Mouse (Mus musculus) liver, embryonic 16.5 days (tissue): Measurements from ENCODE around the gene Crybg2. TPM values are rescaled to one million over a fixed set of nuclear protein-coding genes. Genes with fewer than 3 reads are reported as not detected.
A peak's percentile ranks its signal among the peaks of the same experiment; 100 is the strongest.

Experiments used
- ATAC-seq: fragments of 200-750 bp; cut with Nextera tagmentation; 2 replicates; pipeline ENCODE4 v1.8.0; 2017; ENCODE audit warnings: low read depth, mild to moderate bottlenecking, moderate number of reproducible peaks, moderate library complexity
- H3K27ac ChIP-seq: fragments of 300-500 bp; sonication (generic); 2 replicates; pipeline ENCODE4 v1.5.1; 2014; ENCODE audit warnings: mild to moderate bottlenecking, low read length
- H3K27me3 ChIP-seq: fragments of 300-500 bp; sonication (generic); 2 replicates; pipeline ENCODE4 v1.6.1; 2014; ENCODE audit warnings: low read depth, low read length, mixed read lengths; ENCODE audit not compliant: control insufficient read depth, insufficient read depth
- H3K36me3 ChIP-seq: fragments of 300-500 bp; sonication (generic); 2 replicates; pipeline ENCODE4 v1.6.1; 2014; ENCODE audit warnings: mild to moderate bottlenecking; ENCODE audit not compliant: control insufficient read depth, insufficient read depth
- H3K4me1 ChIP-seq: fragments of 300-500 bp; sonication (generic); 2 replicates; pipeline ENCODE4 v1.6.1; 2014; ENCODE audit warnings: low read depth, low read length, mixed read lengths; ENCODE audit not compliant: control insufficient read depth
- H3K4me2 ChIP-seq: fragments of 300-500 bp; sonication (generic); 2 replicates; pipeline ENCODE4 v1.6.1; 2014; ENCODE audit warnings: low read depth, low read length, mixed read lengths
- H3K4me3 ChIP-seq: fragments of 300-500 bp; sonication (generic); 2 replicates; pipeline ENCODE4 v1.5.1; 2014; ENCODE audit warnings: low read depth, mild to moderate bottlenecking, low read length
- H3K9ac ChIP-seq: fragments of 300-500 bp; sonication (generic); 2 replicates; pipeline ENCODE4 v1.6.1; 2014; ENCODE audit warnings: low read depth, low read length
- H3K9me3 ChIP-seq: fragments of 300-500 bp; sonication (generic); replicated peaks from 2 replicates; pipeline ENCODE4 v1.6.1; 2016; ENCODE audit warnings: low read length; ENCODE audit not compliant: control insufficient read depth
- WGBS: fragments of 180-500 bp; shearing (Covaris S2); extraction: QIAGEN DNeasy Blood & Tissue Kit; methylation state at CpG from one replicate; pipeline ENCODE4 v1.1.7; 2014; ENCODE audit not compliant: insufficient replicate concordance; 5-methylcytosine and 5-hydroxymethylcytosine counted together
- polyA plus RNA-seq: library from polyadenylated mRNA; unstranded; fragments of >200 nt; fragmentation: Nextera tagmentation; extraction: Ambion mirVana; gene quantifications from 2 replicates; pipeline ENCODE4 v1.2.1, GENCODE M21; 2015

The Crybg2 gene
- polyA plus RNA-seq, 1 experiment from 2014 or later, result 0.68 TPM

- WGBS, result 69% methylated on average over 7 of the region's 7 CpGs
- ATAC-seq, result no peak
- Histone ChIP-seq H3K27me3 (no peaks in the 10 kb centered on the region), H3K4me3 (no peak overlapping the region), H3K4me1 (peaks cover 38% of the 10 kb centered on the region), H3K9me3 (no peaks in the 10 kb centered on the region), H3K4me2 (peak overlapping the region; percentile 92), H3K27ac (no peak overlapping the region), H3K9ac (no peak overlapping the region), H3K36me3 (peaks cover 4% of the 10 kb centered on the region)
Measured at GRCm38 (mm10) chr4:134127121-134127455, 66.5 kb downstream of the Crybg2 start.

- Histone ChIP-seq H3K4me1 (peaks cover 38% of the 10 kb centered on the region), H3K4me2 (peak overlapping the region; percentile 92), H3K9me3 (no peaks in the 10 kb centered on the region), H3K4me3 (peak overlapping the region; percentile 80), H3K9ac (peak overlapping the region; percentile 83), H3K36me3 (peaks cover 4% of the 10 kb centered on the region), H3K27ac (no peak overlapping the region), H3K27me3 (no peaks in the 10 kb centered on the region)
- no peak for ATAC-seq
- WGBS, result 43% methylated on average over 8 of the region's 8 CpGs
Measured at GRCm38 (mm10) chr4:134127793-134128192, 67.2 kb downstream of the Crybg2 start.

DNA sequence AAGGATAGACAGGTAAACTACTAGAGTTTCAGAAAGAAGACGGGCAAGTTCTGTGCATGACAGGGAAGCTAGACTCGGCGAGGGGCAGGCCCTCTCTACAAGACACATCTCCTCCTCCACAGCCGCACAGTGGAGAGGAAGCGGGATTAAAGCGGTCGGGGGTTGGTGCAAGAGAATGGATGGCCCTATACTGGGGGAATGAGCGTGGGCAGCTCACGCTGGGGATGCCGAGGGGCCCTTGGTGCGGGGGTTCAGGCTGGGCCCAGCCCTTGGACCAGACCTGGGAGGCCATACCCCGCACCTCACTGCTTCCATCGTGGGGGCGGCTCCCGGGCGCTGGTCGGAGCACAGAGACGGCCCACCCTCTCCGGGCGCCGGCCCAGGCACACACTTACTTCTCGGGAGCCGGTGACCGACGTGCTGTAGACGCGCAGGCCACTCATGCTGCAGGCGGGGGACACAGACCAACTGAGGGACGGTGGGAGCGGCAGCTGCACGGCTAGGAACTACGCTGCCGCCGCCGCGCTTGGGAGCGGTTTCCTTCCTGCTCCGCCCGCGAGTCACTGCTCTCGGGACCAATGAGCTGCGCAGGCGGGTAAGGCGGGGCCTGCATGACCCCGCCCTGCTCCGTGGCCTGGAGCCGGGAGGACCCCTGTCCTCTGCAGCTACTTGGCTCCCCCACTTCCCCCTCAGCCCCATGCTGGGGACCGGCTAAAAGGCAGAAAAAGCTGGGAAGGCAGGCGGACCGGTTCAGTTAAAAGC lies 67.8 kb downstream of the Crybg2 start, which contains the start of gene Sh3bgrl3:
Gene Sh3bgrl3, minus strand, starts transcription at position 569 of the 762 bp plus-strand sequence.
- peak within 1 kb of the TSS; percentile 80 for H3K4me3 ChIP-seq
- H3K27ac ChIP-seq, result peak within 1 kb of the TSS; percentile 79
- WGBS, result under 1% methylated on average over 50 of the region's 50 CpGs
- peaks cover 4% of the 10 kb centered on the region for H3K36me3 ChIP-seq
- H3K4me2 ChIP-seq, result peak within 1 kb of the TSS; percentile 92
- peak within 1 kb of the TSS; percentile 83 for H3K9ac ChIP-seq
- H3K27me3 ChIP-seq, result no peaks in the 10 kb centered on the region
- no peaks in the 10 kb centered on the region for H3K9me3 ChIP-seq
- ATAC-seq, result peak; percentile 91
- peaks cover 38% of the 10 kb centered on the region for H3K4me1 ChIP-seq

- Histone ChIP-seq H3K4me1 (peaks cover 38% of the 10 kb centered on the region), H3K9ac (peak overlapping the region; percentile 83), H3K27me3 (no peaks in the 10 kb centered on the region), H3K36me3 (peaks cover 4% of the 10 kb centered on the region), H3K4me2 (peak overlapping the region; percentile 92), H3K9me3 (no peaks in the 10 kb centered on the region), H3K4me3 (peak overlapping the region; percentile 80), H3K27ac (peak overlapping the region; percentile 79)
- peak; percentile 50 for ATAC-seq
- WGBS, result 2% methylated on average over 14 of the region's 14 CpGs
Measured at GRCm38 (mm10) chr4:134128983-134129362, 68.4 kb downstream of the Crybg2 start.

DNA sequence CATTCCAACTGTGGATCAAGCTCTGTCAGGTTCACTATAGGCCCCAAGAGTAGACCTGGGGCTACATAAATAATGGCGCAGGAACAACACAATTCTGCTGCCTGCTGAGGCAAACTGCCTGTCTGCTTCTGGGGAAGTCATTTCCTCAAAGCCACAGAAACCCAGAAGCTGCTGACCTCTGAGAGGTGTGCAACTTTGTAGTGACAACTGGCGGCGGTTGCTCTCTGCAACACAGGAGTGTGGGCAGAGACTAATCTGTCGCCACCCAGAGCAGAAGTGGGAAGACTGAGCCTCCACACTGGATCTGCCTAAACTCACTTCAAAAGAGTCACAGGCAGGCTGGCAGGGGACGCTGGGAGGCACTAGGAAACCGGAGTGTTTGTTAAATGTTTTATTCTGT lies 68.9 kb downstream of the Crybg2 start:
- Histone ChIP-seq H3K27me3 (no peaks in the 10 kb centered on the region), H3K36me3 (peaks cover 4% of the 10 kb centered on the region), H3K4me2 (peak overlapping the region; percentile 92), H3K27ac (peak overlapping the region; percentile 79), H3K9ac (peak overlapping the region; percentile 83; the same call in 1 of the 2 replicates), H3K9me3 (no peaks in the 10 kb centered on the region), H3K4me1 (peaks cover 33% of the 10 kb centered on the region), H3K4me3 (peak overlapping the region; percentile 80)
- no peak for ATAC-seq
- 15% methylated on average over 6 of the region's 6 CpGs for WGBS

GRCm38 (mm10) chr4:134132117-134132516 lies 71.5 kb downstream of the Crybg2 start:
- H3K4me1 ChIP-seq, result peaks cover 31% of the 10 kb centered on the region
- no peak overlapping the region for H3K9ac ChIP-seq
- H3K27ac ChIP-seq, result no peak overlapping the region
- no peak for ATAC-seq
- no peak overlapping the region for H3K4me2 ChIP-seq
- no peaks in the 10 kb centered on the region for H3K27me3 ChIP-seq
- H3K9me3 ChIP-seq, result no peaks in the 10 kb centered on the region
- 73% methylated on average over 3 of the region's 3 CpGs for WGBS
- no peak overlapping the region for H3K4me3 ChIP-seq
- H3K36me3 ChIP-seq, result peaks cover 4% of the 10 kb centered on the region

- no peak for ATAC-seq
- WGBS, result 56% methylated on average over 8 of the region's 8 CpGs
- no peak overlapping the region for H3K4me2 ChIP-seq
Measured at GRCm38 (mm10) chr4:134132519-134133095, 72.0 kb downstream of the Crybg2 start.

DNA sequence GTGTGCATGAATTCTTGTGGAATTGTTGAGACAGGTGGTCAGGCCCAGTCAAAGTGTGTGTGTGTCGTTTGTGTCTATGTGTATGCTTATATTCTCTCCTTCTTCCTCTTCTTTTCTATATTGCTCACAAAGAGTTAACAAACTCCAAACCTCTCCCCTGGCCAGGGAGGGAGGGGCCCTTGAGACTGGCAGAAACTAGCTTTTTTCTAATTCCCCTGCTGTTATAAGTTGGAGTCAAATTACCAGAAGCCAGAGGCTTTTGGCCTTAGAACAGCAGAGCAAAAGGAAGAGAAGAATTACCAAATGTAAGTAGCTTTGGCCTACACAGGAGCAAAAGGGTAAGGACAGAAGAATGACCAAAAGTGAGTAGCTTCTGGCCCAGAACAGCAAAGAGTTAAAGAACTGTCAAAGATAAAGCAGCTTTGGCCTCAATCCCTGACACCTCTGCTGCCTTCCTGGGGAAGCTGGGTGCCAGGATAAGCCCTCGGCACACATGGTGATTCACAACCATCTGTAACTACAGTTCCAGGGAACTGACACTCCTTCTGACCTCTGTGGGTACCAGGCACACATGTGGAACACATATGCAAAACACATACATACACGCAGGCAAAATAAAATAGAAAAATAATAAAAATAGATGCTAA lies 75.8 kb downstream of the Crybg2 start:
- no peaks in the 10 kb centered on the region for H3K36me3 ChIP-seq
- no peak overlapping the region for H3K4me2 ChIP-seq
- H3K4me1 ChIP-seq, result no peaks in the 10 kb centered on the region; the same call in none of the 2 replicates
- no peaks in the 10 kb centered on the region for H3K27me3 ChIP-seq
- no peak overlapping the region for H3K9ac ChIP-seq
- 47% methylated on average over 3 of the region's 3 CpGs for WGBS
- ATAC-seq, result no peak
- no peaks in the 10 kb centered on the region for H3K9me3 ChIP-seq
- H3K27ac ChIP-seq, result no peak overlapping the region
- H3K4me3 ChIP-seq, result no peak overlapping the region

More at GRCm38 (mm10) chr4:134132519-134133095, 72.0 kb downstream of the Crybg2 start:
- Histone ChIP-seq H3K9ac (no peak overlapping the region), H3K4me1 (peaks cover 30% of the 10 kb centered on the region), H3K27ac (no peak overlapping the region), H3K27me3 (no peaks in the 10 kb centered on the region), H3K4me3 (no peak overlapping the region), H3K9me3 (no peaks in the 10 kb centered on the region), H3K36me3 (peaks cover 4% of the 10 kb centered on the region)

DNA sequence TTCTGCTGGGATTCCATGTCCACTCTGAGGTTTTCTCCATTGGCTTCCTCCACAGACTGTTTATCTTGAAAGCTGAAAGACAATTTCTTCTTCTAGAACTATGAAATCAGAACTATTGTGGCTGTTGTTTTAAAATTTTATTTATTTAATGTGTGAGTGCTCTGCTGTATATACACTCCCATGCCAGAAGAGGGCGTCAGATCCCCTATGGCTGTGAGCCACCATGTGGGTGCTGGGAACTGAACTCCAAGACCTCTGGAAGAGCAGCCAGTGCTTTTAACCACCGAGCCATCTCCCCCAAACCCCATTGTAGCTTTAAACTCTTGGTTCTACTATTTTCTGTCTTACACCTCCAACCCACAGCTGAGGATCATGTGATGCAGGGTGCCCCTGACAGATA lies 78.2 kb downstream of the Crybg2 start:
- no peaks in the 10 kb centered on the region for H3K36me3 ChIP-seq
- H3K9ac ChIP-seq, result no peak overlapping the region
- no peaks in the 10 kb centered on the region for H3K4me1 ChIP-seq
- no peak overlapping the region for H3K27ac ChIP-seq
- no peaks in the 10 kb centered on the region for H3K9me3 ChIP-seq
- no peaks in the 10 kb centered on the region for H3K27me3 ChIP-seq
- no peak overlapping the region for H3K4me3 ChIP-seq
- no peak for ATAC-seq
- H3K4me2 ChIP-seq, result no peak overlapping the region
- 59% methylated on average over 2 of the region's 2 CpGs for WGBS
